Mouse (Mus musculus): ENCODE measurements around the gene Gm6588.

- TF ChIP-seq CTCF (IDR thresholded peaks at IDR 0.05; ENCODE audit: extremely low read depth, insufficient read depth, low read length) (no peak), POLR2A (IDR thresholded peaks at IDR 0.05; ENCODE audit: extremely low read depth, insufficient read depth, low read length) (no peak)
Measured at GRCm38 (mm10) chr5:112438535-112438934, 10.7 kb upstream of the Gm6588 start.
